Mouse (Mus musculus): Measurements from ENCODE around the gene Gm20498. TPM values are rescaled to one million over a fixed set of nuclear protein-coding genes. Genes with fewer than 3 reads are reported as not detected.
"Not testable (repeated sequence)": the region's sequence is repeated elsewhere in the genome, so short reads cannot be mapped to it uniquely, and the experiment has no call there.

Gene Gm20498
- 28.3 TPM in 1 of 2 replicates, not detected in the other for polyA plus RNA-seq (2012; ENCODE audit: insufficient read depth, low replicate concordance)

DNA sequence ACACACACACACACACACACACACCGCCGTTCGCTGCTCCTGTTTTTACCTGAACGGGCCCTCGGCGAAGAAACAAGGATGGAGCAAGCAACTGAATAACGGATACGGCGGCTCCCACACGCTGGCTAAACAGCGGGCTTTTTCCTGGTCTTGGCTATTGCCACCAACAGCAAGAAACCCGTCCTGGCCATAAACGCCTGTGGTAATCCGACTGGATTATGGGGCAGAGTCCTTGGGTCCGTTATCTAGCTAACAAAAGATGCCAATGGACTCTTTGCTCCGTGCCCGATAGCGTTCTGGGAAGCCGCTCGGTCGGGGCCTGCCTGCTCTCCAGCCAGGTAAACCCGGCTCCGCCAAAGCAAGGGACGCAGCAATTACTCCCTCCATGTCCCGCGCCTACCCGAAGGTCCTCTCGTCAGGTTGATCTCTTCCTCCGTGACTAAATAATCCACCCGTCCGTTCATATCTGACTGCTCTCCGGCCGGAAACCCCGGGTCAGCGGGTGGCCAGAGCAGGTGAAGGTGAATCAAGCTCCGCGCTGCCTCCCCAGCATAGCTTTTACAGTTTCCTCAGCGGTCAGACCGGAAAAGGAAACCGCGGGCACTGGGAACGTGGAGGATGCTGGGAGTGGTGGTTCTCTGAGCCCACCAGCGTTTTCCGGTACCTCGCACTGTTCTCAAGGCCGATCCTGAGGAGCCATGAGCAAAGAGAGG, at the start of gene Gm20498, which contains the start of gene Synj2bp:
Gene Gm20498, minus strand, starts transcription at position 590 of the 713 bp plus-strand sequence.
Gene Synj2bp, minus strand, starts transcription at position 596 of the 713 bp plus-strand sequence.
- H3K4me1 ChIP-seq = peaks cover 15% of the 10 kb centered on the region
- no peaks in the 10 kb centered on the region for H3K27me3 ChIP-seq (replicated peaks)
- no peaks in the 10 kb centered on the region for H3K36me3 ChIP-seq (replicated peaks; ENCODE audit: low read length)
- H3K4me3 ChIP-seq (replicated peaks) = peak within 1 kb of the TSS; percentile 97
- no peaks in the 10 kb centered on the region for H3K9me3 ChIP-seq
- TF ChIP-seq FLI1 (IDR thresholded peaks at IDR 0.05; ENCODE audit: low read length) (peak; percentile 51; the same call in 1 of the 2 replicates), GATA1 (IDR thresholded peaks at IDR 0.05; ENCODE audit: borderline replicate concordance, low read length) (no peak)

DNA sequence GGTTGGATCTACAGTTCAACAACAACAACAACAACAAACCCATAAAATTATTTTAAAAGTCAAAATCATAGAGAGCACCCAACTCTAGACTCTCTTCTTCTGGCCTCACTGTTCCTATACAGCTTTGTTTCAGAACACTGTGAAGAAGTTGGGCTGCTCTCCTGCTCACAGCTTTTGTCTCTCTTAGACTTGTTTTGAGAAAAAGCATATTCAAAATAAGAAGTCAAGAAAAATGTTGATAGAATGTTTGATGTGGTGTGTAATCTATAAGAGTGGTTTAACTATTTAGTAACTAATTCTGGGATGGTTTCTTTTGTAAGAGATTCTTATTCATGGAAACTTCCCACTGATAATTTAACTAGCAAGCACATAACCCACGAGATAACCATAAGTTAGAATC, 35.7 kb upstream of the Gm20498 start, which contains the start of gene Adam21:
Gene Adam21, minus strand, starts transcription at position 101 of the 400 bp plus-strand sequence.
- H3K36me3 ChIP-seq (replicated peaks; ENCODE audit: low read length) = peaks cover 29% of the 10 kb centered on the region

DNA sequence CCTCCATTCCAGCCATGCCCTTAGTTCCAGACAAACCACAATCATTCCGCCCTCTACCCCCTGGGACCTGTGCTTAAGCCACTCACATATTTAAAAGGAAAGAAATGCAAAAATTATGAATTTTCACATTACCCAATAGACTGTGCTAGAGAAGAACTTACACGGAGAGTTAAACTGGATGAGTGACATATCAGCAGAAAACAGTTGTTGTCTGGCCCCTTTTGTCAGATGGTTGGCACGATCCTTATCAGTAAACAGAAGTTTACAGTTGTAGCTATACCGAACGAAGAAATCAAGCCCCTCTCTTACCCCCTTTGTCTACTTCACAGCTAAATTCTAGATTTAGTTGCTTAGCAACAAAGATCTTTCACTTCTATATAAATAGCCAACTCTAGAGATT, 35.2 kb upstream of the Gm20498 start:
- Histone ChIP-seq H3K36me3 (replicated peaks; ENCODE audit: low read length) (peaks cover 25% of the 10 kb centered on the region), H3K9me3 (no peaks in the 10 kb centered on the region), H3K4me3 (replicated peaks) (no peak overlapping the region), H3K27me3 (replicated peaks) (no peaks in the 10 kb centered on the region), H3K4me1 (no peaks in the 10 kb centered on the region)
- TF ChIP-seq FLI1 (IDR thresholded peaks at IDR 0.05; ENCODE audit: low read length) (no peak), GATA1 (IDR thresholded peaks at IDR 0.05; ENCODE audit: borderline replicate concordance, low read length) (no peak)

More for the DNA sequence above, 35.7 kb upstream of the Gm20498 start, which contains the start of gene Adam21:
- Histone ChIP-seq H3K27me3 (replicated peaks) (no peaks in the 10 kb centered on the region), H3K4me1 (no peaks in the 10 kb centered on the region), H3K9me3 (no peaks in the 10 kb centered on the region), H3K4me3 (replicated peaks) (no peak within 1 kb of the TSS)
- no peak for TF ChIP-seq FLI1 (IDR thresholded peaks at IDR 0.05; ENCODE audit: low read length)
- TF ChIP-seq GATA1 (IDR thresholded peaks at IDR 0.05; ENCODE audit: borderline replicate concordance, low read length) = no peak

DNA sequence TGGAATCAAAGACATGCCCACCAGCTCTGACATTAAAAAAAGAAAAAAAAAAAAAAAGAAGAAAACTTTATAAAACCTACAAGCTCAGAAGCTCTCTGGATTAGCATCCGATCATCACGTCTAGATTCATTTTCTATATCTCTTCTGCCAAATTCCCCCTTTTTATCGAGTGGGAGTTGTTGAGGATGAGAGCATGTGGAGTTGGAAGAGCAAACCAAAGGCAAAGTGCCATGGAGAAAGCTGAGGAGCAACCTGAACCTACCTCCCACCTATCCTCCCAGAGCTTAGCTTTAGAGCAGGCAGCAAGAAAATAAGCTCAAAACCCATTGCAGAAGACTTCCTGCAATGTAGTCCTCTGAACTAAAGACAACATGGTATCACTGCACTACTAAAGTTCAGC, 31.5 kb upstream of the Gm20498 start:
- H3K27me3 ChIP-seq (replicated peaks) = no peaks in the 10 kb centered on the region
- no peaks in the 10 kb centered on the region for H3K9me3 ChIP-seq
- TF ChIP-seq GATA1 (IDR thresholded peaks at IDR 0.05; ENCODE audit: borderline replicate concordance, low read length) (no peak), FLI1 (IDR thresholded peaks at IDR 0.05; ENCODE audit: low read length) (no peak)
- no peak overlapping the region for H3K4me3 ChIP-seq (replicated peaks)
- no peaks in the 10 kb centered on the region for H3K4me1 ChIP-seq
- no peaks in the 10 kb centered on the region for H3K36me3 ChIP-seq (replicated peaks; ENCODE audit: low read length)

DNA sequence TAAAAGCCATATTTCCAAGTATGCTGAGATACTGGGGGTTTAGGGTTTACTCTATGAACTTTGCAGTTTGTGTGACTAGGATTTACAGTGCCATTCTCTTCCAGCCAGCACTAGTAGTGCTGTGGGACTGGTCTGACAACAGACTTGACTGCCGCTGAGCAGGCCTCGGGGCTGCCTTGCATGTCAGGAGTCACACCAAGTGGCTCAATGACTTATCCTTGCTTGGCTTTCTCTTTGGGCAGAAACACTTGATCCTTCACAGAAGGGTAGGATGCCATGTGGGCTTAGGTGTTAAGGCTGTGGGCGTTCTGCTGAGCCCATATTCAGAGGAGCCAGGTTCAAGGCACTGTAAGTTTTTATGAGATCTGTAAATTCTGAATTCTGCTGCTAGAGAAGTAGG, 16.6 kb upstream of the Gm20498 start:
- H3K4me3 ChIP-seq (replicated peaks) = no peak overlapping the region
- peaks cover 2% of the 10 kb centered on the region for H3K27me3 ChIP-seq (replicated peaks)
- H3K36me3 ChIP-seq (replicated peaks; ENCODE audit: low read length) = no peaks in the 10 kb centered on the region
- TF ChIP-seq FLI1 (IDR thresholded peaks at IDR 0.05; ENCODE audit: low read length) (no peak), GATA1 (IDR thresholded peaks at IDR 0.05; ENCODE audit: borderline replicate concordance, low read length) (no peak)
- no peaks in the 10 kb centered on the region for H3K9me3 ChIP-seq
- H3K4me1 ChIP-seq = peaks cover 15% of the 10 kb centered on the region

DNA sequence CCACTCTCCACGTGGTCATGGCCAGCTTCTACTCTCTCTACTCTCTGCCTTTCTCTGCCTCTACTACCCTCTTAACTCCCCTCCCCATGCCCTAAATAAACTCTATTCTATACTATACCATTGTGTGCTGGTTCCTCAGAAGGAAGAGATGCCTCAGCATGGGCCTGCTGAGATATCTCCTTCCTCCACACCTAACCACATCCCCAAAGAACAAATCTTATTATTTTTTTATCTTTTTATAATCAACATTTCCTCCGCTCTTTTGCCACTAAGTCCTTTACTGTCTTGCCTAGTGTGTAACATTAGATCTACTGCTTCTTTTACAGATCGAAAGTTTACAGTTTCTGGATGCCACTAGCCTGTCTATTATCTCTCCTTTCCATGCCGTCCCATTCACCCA, 14.5 kb upstream of the Gm20498 start:
- Histone ChIP-seq H3K4me1 (peaks cover 19% of the 10 kb centered on the region), H3K36me3 (replicated peaks; ENCODE audit: low read length) (no peaks in the 10 kb centered on the region), H3K27me3 (replicated peaks) (peaks cover 2% of the 10 kb centered on the region), H3K9me3 (no peaks in the 10 kb centered on the region), H3K4me3 (replicated peaks) (no peak overlapping the region)
- TF ChIP-seq FLI1 (IDR thresholded peaks at IDR 0.05; ENCODE audit: low read length) = no peak
- no peak for TF ChIP-seq GATA1 (IDR thresholded peaks at IDR 0.05; ENCODE audit: borderline replicate concordance, low read length)

DNA sequence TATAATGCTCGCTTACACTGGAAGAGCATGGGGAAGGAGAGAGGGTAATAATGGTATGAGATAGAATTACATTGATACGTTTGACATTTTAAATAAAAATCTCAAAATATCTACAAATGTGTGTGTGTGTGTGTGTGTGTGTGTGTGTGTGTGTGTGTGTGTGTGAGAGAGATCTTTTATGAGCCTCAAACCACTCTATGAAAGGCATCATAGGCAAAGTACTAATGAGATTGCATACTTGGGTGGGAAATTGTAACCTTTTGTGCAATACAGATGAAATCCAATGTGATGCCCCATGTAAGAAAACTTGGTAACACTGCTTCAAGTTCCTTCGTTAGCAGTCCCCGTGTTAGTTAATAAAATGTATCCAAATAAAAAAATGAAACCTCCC, 319 bp upstream of the Gm20498 start:
- TF ChIP-seq GATA1 (IDR thresholded peaks at IDR 0.05; ENCODE audit: borderline replicate concordance, low read length) (no peak), FLI1 (IDR thresholded peaks at IDR 0.05; ENCODE audit: low read length) (no peak)
- H3K9me3 ChIP-seq = no peaks in the 10 kb centered on the region
- H3K36me3 ChIP-seq (replicated peaks; ENCODE audit: low read length) = no peaks in the 10 kb centered on the region

DNA sequence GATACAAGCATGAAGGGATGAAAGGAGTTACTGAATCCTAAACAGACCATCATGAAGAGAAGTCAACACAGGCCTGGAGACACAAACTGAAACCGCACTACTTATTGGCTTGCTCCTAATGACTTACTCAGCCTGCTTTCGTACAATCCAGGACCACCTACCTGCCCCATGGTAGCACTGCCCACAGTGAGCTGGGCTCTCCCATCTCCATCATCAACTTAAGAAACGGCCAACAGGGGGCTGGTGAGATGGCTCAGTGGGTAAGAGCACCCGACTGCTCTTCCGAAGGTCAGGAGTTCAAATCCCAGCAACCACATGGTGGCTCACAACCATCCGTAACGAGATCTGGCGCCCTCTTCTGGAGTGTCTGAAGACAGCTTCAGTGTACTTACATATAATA, 2.1 kb downstream of the Gm20498 start:
- not testable (repeated sequence) for H3K36me3 ChIP-seq (replicated peaks; ENCODE audit: low read length); H3K4me3 ChIP-seq (replicated peaks); H3K9me3 ChIP-seq; H3K27me3 ChIP-seq (replicated peaks)
- peaks cover 25% of the 10 kb centered on the region for H3K4me1 ChIP-seq

More for the DNA sequence above, 319 bp upstream of the Gm20498 start:
- H3K4me3 ChIP-seq (replicated peaks) = peak overlapping the region; percentile 97
- H3K27me3 ChIP-seq (replicated peaks) = no peaks in the 10 kb centered on the region
- H3K4me1 ChIP-seq = peaks cover 15% of the 10 kb centered on the region

DNA sequence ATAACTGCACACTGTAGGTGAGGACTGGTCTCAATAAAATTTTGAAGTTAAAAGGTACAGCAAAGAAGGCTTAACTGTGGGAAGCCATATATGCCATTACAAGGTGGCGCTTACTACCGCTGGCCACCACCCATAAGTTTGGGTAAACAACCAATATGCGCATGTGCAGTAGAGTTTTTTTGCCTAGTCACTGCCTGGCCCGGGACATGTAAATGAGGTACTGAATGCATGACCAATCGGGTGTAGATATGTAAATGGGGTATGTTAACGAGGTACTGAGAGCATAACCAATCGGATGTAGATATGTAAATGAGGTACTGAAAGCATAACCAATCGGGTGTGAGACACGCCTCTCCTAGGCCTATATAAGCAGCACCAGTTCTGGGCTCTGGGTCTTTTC, 35.8 kb downstream of the Gm20498 start:
- peaks cover 14% of the 10 kb centered on the region for H3K9me3 ChIP-seq
- not testable (repeated sequence) for H3K27me3 ChIP-seq (replicated peaks); H3K4me3 ChIP-seq (replicated peaks); H3K4me1 ChIP-seq
- peaks cover 16% of the 10 kb centered on the region for H3K36me3 ChIP-seq (replicated peaks; ENCODE audit: low read length)

DNA sequence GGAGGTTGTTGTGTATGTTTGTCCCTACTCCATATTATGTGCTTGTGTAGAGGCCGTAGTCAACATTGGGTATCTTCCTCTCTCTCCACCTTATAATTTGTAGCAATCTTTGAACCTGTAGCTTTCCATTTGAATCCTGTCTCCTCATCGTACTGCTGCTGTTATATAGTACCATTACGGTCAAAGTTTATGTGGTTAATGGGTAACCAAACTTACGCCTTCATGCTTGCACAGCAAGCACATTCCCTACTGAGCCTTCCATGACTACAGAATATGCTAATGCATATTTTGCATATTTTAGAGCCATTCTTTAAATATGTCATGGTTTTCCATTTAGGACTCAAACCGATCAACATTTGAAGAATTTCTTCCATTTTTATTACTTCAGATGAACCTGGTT, 42.2 kb downstream of the Gm20498 start:
- H3K36me3 ChIP-seq (replicated peaks; ENCODE audit: low read length) = peaks cover 10% of the 10 kb centered on the region
- peaks cover 8% of the 10 kb centered on the region for H3K4me1 ChIP-seq
- H3K4me3 ChIP-seq (replicated peaks) = no peak overlapping the region
- no peaks in the 10 kb centered on the region for H3K27me3 ChIP-seq (replicated peaks)
- H3K9me3 ChIP-seq = peaks cover 8% of the 10 kb centered on the region
- TF ChIP-seq GATA1 (IDR thresholded peaks at IDR 0.05; ENCODE audit: borderline replicate concordance, low read length) (no peak), FLI1 (IDR thresholded peaks at IDR 0.05; ENCODE audit: low read length) (no peak)

All from megakaryocyte, embryonic 14.5 days (primary cell).